Mouse (Mus musculus): Measurements from ENCODE around the gene Zfp169.

Zfp169 gene

GRCm38 (mm10) chr13:48513003-48513929, at the start of gene Zfp169, which contains the start of gene A830005F24Rik:
Zfp169 (minus strand) TSS chr13:48513451.
A830005F24Rik (plus strand) TSS chr13:48513570.
- H3K27me3 ChIP-seq (ENCODE audit: control insufficient read depth, insufficient read depth, low read length, poor library complexity, severe bottlenecking), result no peaks in the 10 kb centered on the region
- H3K36me3 ChIP-seq (ENCODE audit: control insufficient read depth, insufficient read depth, low read length, poor library complexity, severe bottlenecking), result no peaks in the 10 kb centered on the region
- DNase-seq (ENCODE audit: low read depth, low spot score), result peak; percentile 95

GRCm38 (mm10) chr13:48562336-48562735, 49.1 kb upstream of the Zfp169 start:
- H3K36me3 ChIP-seq (ENCODE audit: control insufficient read depth, insufficient read depth, low read length, poor library complexity, severe bottlenecking), result no peaks in the 10 kb centered on the region
- no peaks in the 10 kb centered on the region for H3K27me3 ChIP-seq (ENCODE audit: control insufficient read depth, insufficient read depth, low read length, poor library complexity, severe bottlenecking)
- DNase-seq (ENCODE audit: low read depth, low spot score), result no peak

DNA sequence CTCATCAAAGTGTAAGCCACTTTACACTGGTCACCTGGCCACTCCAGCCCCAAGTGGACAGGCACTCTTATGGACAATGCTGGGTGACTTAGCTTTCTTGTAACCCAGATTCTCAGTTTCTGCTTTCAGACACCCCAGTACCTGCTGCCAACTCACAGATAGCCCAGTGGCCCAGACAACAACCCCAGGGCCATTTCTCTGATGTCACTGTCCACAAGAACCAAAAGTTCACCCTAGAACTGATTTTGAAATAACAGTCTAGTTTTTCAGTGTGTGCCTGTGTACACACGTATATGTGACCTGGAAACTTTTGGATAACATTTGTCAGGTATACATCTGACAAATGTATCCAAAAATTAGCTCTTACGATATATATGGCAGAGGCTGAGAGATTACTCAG, 48.2 kb upstream of the Zfp169 start:
- no peaks in the 10 kb centered on the region for H3K27me3 ChIP-seq (ENCODE audit: control insufficient read depth, insufficient read depth, low read length, poor library complexity, severe bottlenecking)
- no peak for DNase-seq (ENCODE audit: low read depth, low spot score)
- H3K36me3 ChIP-seq (ENCODE audit: control insufficient read depth, insufficient read depth, low read length, poor library complexity, severe bottlenecking), result no peaks in the 10 kb centered on the region

DNA sequence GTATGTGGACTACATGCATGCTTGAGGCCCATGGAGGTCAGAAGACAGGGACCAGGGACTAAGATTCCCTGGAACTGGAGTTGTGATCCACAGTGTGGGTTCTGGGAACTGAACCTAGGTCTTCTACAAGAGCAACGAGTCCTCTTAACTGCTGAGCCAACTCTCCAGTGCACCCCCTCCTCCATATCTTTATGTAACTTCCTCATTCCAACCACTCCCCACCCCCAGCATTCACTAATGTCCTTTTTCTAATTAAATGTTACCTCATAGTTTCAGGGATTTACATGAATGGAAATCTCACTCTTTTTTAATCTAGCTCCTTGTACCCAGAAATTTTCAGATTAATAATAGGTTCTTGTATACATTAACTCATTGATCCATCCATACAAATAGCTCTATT, 42.7 kb upstream of the Zfp169 start:
- H3K36me3 ChIP-seq (ENCODE audit: control insufficient read depth, insufficient read depth, low read length, poor library complexity, severe bottlenecking), result no peaks in the 10 kb centered on the region
- H3K27me3 ChIP-seq (ENCODE audit: control insufficient read depth, insufficient read depth, low read length, poor library complexity, severe bottlenecking), result no peaks in the 10 kb centered on the region
- no peak for DNase-seq (ENCODE audit: low read depth, low spot score)

DNA sequence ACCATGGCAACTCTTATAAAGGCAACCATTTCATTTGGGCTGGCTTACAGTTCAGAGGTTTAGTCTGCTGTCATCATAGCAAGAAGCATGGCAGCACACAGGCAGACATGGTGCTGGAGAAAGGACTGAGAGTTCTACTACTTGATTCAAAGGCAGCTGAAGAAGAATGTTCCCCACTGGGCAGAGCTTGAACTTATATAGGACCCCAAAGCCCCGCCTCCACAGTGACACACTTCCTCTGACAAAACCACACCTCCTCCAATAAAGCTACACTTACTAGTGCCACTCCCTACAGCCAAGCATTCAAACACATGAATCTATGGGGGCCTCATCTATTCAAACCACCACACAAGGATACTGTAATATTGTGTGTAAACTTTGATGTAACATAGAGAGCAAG, 41.3 kb upstream of the Zfp169 start:
- Histone ChIP-seq H3K36me3 (ENCODE audit: control insufficient read depth, insufficient read depth, low read length, poor library complexity, severe bottlenecking) (no peaks in the 10 kb centered on the region), H3K27me3 (ENCODE audit: control insufficient read depth, insufficient read depth, low read length, poor library complexity, severe bottlenecking) (no peaks in the 10 kb centered on the region)
- no peak for DNase-seq (ENCODE audit: low read depth, low spot score)

GRCm38 (mm10) chr13:48553511-48553910, 40.3 kb upstream of the Zfp169 start:
- DNase-seq (ENCODE audit: low read depth, low spot score), result no peak
- Histone ChIP-seq H3K36me3 (ENCODE audit: control insufficient read depth, insufficient read depth, low read length, poor library complexity, severe bottlenecking) (no peaks in the 10 kb centered on the region), H3K27me3 (ENCODE audit: control insufficient read depth, insufficient read depth, low read length, poor library complexity, severe bottlenecking) (no peaks in the 10 kb centered on the region)

DNA sequence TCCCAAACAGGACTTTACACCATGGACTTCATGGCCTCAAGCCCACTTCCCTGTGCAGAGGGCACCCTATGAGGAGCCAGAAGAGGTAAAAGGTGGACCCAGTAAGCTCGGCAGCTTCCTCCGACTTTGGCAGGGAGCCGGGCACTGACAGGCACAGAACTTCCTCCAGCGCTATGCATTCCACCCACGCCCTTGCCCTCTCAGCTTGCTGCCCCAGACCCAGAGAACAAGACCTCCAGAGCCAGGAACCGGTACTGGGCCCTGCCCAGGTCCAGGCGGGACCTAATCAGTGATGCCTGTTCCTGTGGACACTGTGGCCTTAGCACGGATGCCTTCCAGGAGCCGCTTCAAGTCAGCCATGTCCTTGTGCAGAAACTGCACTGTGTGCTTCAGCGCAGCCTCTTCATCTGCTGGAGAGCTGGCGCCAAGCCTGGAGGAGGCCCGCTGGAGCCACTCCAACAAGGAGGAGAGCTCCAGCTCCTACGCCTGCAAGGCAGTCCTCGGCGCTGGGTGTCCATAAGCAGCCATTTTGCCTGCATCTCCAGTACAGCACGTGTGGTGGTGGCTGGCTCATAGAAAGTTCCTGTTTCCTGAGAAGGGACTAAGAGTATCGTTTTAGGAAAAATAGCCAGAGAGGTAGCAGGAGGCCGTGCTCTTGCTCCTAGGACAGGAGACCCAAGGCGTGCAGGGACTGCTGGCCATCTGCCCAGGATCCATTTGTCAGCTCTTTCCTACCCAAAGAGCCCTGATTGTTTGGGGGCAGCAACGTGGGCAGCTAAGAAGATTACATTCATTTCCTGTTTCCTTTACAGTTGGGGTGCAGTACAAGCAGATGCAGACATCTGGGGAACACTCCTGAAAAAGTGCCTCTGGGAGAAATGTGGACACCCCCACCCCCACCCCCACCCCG, 39.2 kb upstream of the Zfp169 start:
- Histone ChIP-seq H3K27me3 (ENCODE audit: control insufficient read depth, insufficient read depth, low read length, poor library complexity, severe bottlenecking) (no peaks in the 10 kb centered on the region), H3K36me3 (ENCODE audit: control insufficient read depth, insufficient read depth, low read length, poor library complexity, severe bottlenecking) (no peaks in the 10 kb centered on the region)
- no peak for DNase-seq (ENCODE audit: low read depth, low spot score)

GRCm38 (mm10) chr13:48548296-48548695, 35.0 kb upstream of the Zfp169 start:
- Histone ChIP-seq H3K36me3 (ENCODE audit: control insufficient read depth, insufficient read depth, low read length, poor library complexity, severe bottlenecking) (no peaks in the 10 kb centered on the region), H3K27me3 (ENCODE audit: control insufficient read depth, insufficient read depth, low read length, poor library complexity, severe bottlenecking) (no peaks in the 10 kb centered on the region)
- no peak for DNase-seq (ENCODE audit: low read depth, low spot score)

DNA sequence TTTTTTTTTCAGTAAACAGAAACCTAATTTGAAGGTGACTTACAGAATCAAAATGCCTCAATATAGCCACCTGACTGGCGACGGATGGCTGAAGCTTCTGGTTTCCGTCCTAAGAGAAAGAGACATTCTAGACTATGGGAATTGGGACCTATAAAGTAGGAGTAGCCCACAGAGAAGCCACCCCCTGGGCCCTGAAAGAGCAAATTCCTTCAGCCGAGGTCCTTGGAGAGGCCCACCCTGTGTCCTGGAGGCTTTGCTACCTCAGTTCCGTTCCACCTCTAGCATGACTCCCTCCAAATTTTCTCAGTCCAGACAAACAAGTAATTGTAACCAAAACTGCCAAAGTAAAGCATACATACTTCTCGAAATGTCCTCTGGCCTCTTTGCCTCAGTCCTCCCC, 34.4 kb upstream of the Zfp169 start:
- DNase-seq (ENCODE audit: low read depth, low spot score), result no peak
- Histone ChIP-seq H3K36me3 (ENCODE audit: control insufficient read depth, insufficient read depth, low read length, poor library complexity, severe bottlenecking) (no peaks in the 10 kb centered on the region), H3K27me3 (ENCODE audit: control insufficient read depth, insufficient read depth, low read length, poor library complexity, severe bottlenecking) (no peaks in the 10 kb centered on the region)

DNA sequence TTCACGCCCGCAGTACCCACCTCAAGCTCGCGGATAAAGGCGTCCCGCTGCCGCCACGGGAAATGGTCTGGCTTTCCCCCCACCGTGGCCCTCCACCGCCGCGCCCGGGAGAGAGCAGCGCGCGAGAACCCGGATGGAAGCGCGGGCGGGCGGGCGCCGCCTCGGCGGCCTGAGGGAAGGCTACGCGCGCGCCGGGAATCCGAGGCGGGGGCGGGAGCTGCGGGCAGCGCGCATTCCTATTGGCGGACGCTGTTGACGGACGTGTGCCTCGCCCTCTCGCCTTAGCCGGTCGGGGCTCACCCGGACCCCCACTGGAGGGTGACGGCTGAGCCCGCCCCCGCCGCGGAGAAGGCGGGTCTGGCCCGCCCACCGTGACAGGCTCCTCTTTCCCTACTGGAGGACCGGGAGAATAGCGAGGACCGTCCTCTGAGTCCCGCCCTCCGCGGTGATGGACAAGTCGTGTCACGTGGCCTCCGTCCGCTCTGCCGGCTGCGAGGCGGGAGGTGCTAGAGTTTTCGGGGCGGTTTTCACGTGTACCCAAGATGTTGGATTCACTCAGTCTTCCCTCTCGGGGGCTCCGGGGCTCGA, 33.2 kb upstream of the Zfp169 start:
- Histone ChIP-seq H3K36me3 (ENCODE audit: control insufficient read depth, insufficient read depth, low read length, poor library complexity, severe bottlenecking) (no peaks in the 10 kb centered on the region), H3K27me3 (ENCODE audit: control insufficient read depth, insufficient read depth, low read length, poor library complexity, severe bottlenecking) (no peaks in the 10 kb centered on the region)
- DNase-seq (ENCODE audit: low read depth, low spot score), result peak; percentile 99

DNA sequence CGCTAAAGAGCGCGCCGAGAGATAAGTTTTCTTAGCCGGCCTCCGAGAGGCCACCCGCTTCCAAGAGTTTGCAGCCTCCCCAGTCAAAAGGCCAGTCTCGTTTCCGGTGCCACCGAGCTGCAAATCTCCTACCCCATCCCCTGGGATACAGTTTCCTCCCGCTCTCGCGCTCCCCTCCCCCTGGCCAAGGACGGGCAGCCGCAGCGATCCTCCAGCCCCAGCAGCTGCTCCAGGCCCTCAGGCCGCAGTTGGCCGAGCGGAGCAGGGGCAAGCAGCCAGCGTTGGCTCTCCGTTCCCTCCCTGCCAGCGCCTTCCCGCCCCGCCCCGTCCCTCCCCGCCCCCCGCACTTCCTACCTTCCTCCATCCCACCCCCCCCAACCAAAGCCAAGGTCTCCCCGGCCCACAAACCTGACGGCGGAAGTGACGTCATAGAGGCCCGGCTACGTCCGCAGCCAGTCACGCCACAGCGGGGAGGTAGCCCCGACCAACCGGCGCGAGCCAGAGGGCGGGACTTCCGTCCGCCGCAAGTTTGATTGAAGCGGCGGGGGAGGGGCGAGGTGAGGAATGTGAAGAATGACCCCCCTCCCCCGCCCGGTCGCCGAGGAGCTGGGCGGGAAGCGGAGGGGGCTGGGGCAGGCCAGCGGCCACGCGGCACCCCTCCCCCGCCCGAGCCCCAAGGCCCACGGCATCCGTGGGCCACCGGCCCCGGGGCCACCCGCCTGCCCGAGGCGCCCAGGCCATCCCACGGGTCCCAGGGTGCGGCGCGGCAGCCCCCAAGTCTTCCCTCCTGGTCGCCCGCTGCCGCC, 32.4 kb upstream of the Zfp169 start:
- Histone ChIP-seq H3K36me3 (ENCODE audit: control insufficient read depth, insufficient read depth, low read length, poor library complexity, severe bottlenecking) (no peaks in the 10 kb centered on the region), H3K27me3 (ENCODE audit: control insufficient read depth, insufficient read depth, low read length, poor library complexity, severe bottlenecking) (no peaks in the 10 kb centered on the region)
- DNase-seq (ENCODE audit: low read depth, low spot score), result peak; percentile 99

- DNase-seq (ENCODE audit: low read depth, low spot score), result no peak
- Histone ChIP-seq H3K36me3 (ENCODE audit: control insufficient read depth, insufficient read depth, low read length, poor library complexity, severe bottlenecking) (no peaks in the 10 kb centered on the region), H3K27me3 (ENCODE audit: control insufficient read depth, insufficient read depth, low read length, poor library complexity, severe bottlenecking) (no peaks in the 10 kb centered on the region)
Measured at GRCm38 (mm10) chr13:48544867-48545266, 31.6 kb upstream of the Zfp169 start.

GRCm38 (mm10) chr13:48544391-48544790, 31.1 kb upstream of the Zfp169 start:
- DNase-seq (ENCODE audit: low read depth, low spot score), result no peak
- H3K27me3 ChIP-seq (ENCODE audit: control insufficient read depth, insufficient read depth, low read length, poor library complexity, severe bottlenecking), result no peaks in the 10 kb centered on the region
- no peaks in the 10 kb centered on the region for H3K36me3 ChIP-seq (ENCODE audit: control insufficient read depth, insufficient read depth, low read length, poor library complexity, severe bottlenecking)

GRCm38 (mm10) chr13:48540488-48540887, 27.2 kb upstream of the Zfp169 start:
- H3K36me3 ChIP-seq (ENCODE audit: control insufficient read depth, insufficient read depth, low read length, poor library complexity, severe bottlenecking), result peaks cover 4% of the 10 kb centered on the region; the same call in 1 of the 2 replicates
- DNase-seq (ENCODE audit: low read depth, low spot score), result no peak

More at GRCm38 (mm10) chr13:48540488-48540887, 27.2 kb upstream of the Zfp169 start:
- H3K27me3 ChIP-seq (ENCODE audit: control insufficient read depth, insufficient read depth, low read length, poor library complexity, severe bottlenecking), result no peaks in the 10 kb centered on the region

Measured in splenic B cell, adult 2 months (primary cell).